Mouse (Mus musculus) v-Abl transformed pro-B cells (cell line): ENCODE measurements around the gene Nhsl2.

Source experiments
- in situ Hi-C, 2 experiments: fragments of 400-800 bp; cut with MboI; formaldehyde crosslinking; loops; one replicate each; pipeline ENCODE4 v1.15.1; 2025; ENCODE audit not compliant: unreplicated experiment in 2 of 2

Nhsl2 gene

GRCm38 (mm10) chrX:101976931-101977330 lies 127.7 kb downstream of the Nhsl2 start:
- in situ Hi-C loops, result no loop called here

- in situ Hi-C loops, result no loop called here
These were observed 129.7 kb downstream of the Nhsl2 start for GRCm38 (mm10) chrX:101978861-101979260.

- in situ Hi-C loops, result no loop called here
These were observed 130.1 kb downstream of the Nhsl2 start for GRCm38 (mm10) chrX:101979267-101979666.

DNA sequence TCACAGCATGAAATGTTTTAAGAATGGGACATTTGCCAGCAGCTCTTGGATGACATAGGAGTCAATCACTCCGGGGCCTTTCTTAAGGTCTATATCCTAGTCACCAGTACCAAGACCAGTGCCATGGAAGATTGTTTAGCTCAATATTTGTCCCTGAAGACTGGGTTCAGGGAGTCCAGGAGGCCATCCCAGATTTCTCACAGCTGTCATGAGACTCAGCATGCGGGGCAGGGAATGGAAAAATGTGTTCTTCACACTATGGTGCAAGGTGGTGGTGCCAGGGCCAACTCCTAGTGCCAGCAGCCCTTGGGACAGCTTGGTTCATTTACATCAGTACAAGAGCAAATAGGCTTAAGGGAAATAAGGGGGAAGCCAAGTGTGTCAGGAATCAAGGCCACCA lies 131.4 kb downstream of the Nhsl2 start:
- in situ Hi-C loops, result no loop called here

GRCm38 (mm10) chrX:101981450-101981849 lies 132.3 kb downstream of the Nhsl2 start:
- in situ Hi-C loops, result no loop called here

DNA sequence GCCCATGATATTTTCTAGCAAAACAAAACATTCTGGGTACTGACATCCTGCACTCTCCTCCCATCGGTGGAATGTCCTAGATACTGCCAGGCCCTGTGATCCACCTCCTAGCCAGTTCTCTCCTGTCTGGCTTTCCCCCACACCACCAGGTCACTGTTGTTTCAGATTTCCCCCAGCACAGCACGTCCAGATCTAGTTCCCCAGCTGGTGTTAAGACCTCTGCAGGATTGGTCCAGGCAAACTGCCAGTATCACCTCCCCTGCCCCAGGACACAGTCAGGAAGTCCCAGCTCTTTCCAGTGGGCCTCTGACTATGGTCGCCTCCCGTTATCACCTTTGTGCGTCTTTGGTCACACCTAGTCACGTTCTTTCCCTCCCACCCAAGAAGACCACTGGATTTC lies 134.5 kb downstream of the Nhsl2 start:
- in situ Hi-C loops, result no loop called here

DNA sequence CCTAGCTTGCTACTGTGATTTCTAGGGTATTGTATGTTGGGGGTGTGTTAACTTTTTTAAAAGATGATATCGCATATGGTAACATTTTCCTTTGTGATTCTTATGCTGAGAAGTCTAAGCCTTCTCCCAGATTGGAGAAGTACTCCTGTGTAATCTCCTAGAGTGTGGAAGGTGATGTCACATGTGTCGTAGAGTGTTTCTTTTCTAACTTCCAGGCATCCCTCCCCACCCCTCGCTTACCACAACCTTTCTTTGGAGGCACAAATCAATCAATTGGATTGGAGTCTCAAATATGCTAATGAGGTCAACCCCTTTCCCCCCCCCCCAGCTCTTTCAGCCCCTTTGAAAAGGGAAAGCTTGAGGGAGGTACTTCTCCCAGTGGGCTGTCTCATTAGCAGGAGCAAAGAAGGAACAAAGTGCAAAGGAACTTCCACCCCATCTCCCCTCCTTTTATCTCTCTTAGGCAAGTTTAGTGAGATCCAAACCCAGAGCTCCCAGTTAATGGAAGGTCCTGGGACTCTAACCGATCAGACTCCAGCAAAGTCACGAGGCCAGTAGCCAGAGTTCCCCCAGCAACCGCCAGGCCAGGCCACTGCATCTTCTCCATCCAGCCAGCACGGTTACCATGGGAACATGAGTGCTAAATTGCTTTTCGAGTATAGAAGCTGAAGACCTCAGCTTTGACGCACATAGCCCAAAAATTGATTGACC lies 137.6 kb downstream of the Nhsl2 start:
- in situ Hi-C loops, result no loop called here

DNA sequence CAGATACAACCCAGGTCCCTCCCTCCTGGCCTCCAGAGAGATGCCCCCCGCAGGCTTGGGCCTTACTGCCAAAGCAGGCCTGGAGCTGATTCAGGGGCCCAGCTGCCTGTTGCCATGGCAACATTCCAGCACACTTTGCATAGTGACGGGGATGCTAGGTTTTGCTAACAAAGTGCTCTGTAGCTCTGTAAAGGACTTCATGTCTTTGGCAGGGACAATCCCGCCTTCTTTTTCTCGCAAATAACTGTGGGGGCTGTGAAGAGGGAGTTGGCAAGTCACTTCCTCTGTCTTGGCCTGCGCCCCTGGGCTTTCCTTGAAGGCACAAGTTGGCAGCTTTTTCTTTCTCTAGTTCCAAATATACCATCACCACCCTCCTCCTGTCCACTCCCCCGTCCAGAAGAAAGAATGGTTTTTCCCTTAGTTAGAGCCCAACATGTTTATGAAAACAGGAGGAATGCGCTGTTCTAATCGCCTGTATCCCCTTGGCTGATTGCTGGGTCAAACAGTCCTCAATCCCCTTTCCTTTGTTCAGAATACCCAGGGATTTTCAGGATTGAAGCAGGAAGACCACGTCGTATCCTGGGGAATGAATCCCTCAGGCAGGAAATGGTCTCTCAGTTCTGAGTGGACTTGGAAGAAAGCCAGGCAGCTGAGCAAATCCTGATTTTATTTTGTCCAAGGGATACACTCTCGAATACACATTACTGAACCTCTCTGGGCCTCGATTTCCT lies 144.8 kb downstream of the Nhsl2 start:
- in situ Hi-C loops, result no loop called here

- in situ Hi-C loops, result no loop called here
These were observed 147.5 kb downstream of the Nhsl2 start for GRCm38 (mm10) chrX:101996726-101997125.

DNA sequence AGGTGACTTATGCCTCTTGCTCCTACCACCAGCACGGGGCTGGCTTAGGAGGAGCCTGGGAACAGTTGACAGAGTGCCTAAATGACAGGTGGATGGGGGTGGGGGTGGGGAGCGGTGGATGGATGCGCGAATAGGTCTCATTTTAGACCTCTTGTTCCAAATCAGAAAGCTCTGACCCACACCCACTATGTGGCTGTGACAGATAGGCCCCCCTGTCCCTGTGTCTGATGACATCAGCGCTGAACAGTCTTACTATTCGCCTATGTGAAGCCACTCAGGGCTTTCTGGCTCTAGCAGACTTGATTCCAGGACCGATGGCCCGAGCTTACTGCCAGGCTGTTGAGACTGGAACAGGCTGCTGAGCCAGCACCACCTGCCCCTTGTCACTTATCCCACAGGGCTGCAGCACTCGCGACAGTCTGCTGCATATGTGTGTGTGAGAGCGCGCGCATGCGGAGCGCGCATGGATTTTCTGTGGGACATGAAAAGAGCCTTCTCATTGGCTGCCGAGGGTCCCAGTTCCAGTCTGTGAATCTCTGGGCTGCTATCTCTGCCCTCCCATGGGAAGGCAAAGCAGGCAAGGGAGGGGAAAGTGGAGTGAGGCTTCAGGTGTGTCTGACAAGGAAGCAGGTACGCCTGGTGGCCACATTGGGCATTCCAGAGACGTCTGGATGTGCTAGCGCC lies 154.6 kb downstream of the Nhsl2 start:
- in situ Hi-C loops, result no loop called here

DNA sequence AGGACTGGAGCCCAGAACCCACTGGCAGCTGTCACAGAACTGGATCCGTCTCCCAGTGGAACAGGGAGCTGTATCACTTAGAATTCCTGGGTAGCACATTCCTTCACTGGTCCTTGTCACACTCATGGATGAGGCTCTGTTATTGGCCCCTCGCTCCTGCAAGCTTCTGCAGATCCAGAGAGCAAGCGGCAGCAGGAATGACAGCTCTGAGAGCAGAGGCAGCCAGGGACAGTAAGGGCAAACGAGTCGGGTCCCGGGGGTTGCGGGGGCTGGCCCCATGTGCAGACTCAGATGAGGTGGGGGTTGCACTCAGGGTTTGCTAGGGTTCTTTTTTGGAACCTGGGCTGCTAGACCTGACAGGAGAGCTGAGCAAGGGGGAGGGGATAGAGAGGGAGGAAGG lies 155.2 kb downstream of the Nhsl2 start:
- in situ Hi-C loops, result no loop called here

DNA sequence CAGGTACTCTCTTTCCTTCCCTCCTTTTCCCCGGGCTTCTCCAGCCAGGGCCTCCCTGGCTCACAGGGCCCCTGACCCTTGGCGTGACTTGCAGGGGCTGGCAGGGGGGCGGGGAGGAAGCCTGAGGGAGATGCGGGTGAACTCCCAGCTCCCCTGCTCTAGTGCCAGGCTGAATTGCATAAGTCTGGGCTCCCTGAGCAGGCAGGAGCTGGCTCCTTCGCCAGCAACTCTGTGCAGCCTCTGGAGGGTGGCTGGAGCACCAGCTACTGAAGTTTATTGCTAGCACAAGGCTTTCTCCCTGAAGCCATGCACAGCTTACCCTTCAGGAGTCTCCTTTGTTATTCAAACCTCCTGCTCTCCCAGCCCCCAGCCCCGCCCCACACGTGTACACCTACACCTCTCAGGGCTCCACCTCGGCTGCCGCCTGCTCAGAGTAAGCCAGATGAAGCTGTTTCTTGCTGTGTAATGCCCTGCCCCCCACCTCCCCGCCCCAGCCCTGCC lies 156.0 kb downstream of the Nhsl2 start:
- in situ Hi-C loops, result no loop called here

GRCm38 (mm10) chrX:102007935-102008334 lies 158.8 kb downstream of the Nhsl2 start:
- in situ Hi-C loops, result no loop called here

DNA sequence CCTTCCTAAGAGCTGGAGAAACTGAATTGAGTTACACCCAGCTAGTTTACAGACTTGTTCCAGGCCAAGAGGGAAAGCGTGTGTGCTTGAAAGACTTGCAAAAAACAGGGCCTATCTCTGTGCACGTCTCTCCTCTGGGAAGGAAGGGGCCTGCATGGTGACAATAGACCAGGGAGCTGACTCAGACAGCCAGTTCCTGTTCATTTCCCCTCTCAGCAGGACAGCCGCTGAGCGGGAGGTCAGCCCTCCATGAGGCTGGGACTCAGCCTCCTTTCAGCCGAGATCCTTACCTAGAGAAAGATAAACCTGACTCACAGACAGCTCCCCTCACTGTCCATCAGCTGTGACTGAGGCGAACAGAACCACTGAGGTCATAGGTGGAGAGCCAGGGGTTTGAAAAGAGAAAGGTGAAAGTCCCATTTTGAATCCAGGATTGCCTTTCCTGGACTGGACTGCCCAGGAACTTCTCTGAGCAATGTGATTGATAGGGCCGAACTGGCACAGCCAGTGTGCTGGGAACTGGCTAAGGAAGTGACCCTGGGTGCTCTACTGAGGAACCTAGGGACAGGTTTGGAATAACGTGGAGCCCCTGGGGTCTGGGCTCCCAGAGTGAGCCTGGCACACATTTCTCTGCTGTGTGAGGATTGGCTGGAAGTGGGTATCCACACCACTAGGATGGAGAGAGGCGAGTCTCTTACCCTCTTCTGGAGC lies 168.2 kb downstream of the Nhsl2 start:
- in situ Hi-C loops, result no loop called here

DNA sequence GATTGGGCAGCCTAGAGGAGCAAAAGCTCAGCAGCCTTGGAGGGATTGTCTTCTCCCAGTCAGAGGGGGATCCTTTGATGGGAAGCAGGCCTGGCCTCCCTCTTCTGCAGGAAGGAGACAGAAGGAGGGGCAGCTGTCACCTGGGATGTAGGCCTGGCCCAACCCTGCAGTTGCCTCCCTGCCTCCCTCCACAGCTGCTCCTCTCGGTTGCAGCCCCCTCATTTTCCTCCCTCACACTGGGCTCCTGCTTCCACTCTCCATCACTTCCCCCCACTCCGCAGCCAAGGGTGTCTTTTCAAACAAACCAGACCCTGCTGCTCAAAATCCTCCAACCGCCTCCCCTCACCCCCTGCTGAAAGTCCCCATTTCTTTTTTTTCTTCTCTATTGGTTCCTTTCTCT lies 169.7 kb downstream of the Nhsl2 start:
- in situ Hi-C loops, result no loop called here

DNA sequence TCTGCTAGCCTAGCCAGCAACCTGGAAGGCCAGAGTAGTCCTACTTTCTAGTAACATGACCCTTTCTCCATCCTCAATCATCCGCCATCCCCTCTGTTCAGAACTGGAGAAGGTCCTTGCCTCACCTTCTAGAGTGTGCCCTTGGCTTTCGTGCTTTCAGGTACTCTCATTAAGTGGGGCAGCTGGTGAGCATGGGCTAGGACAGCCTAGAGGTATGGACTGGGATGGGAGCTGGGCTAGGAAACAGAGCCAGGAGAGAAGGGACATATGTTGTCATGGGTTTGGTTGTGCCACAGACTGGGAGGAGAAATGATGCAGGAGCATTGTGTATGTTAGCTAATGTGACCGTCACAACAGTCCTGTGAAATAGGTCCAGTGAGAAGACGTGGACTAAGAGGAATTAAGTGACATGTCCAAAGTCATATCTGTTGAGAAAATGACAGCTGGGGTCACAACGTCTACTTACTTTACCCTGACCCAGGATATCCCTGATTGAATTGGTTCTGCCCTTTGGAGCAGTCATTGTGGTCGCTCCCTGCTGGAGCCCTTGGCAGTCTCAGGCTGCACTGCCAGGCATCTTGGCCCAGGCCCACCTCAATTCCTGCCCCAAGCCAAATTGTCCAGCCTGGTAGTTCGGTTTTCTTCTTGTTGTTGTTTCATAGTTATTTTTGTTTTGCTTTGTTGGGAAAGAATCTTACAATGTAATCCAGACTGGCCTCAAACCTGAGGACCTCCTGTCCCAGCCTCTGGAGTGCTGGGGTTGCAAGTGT lies 170.5 kb downstream of the Nhsl2 start:
- in situ Hi-C loops, result no loop called here

- in situ Hi-C loops, result loop anchor here in 1 of 2 experiments (25.0 kb wide), 1 partner anchor 1387 kb away; the partner anchor contains the start of genes Gm26992 and Tsx
These were observed 175.8 kb downstream of the Nhsl2 start for GRCm38 (mm10) chrX:102024976-102025375.

DNA sequence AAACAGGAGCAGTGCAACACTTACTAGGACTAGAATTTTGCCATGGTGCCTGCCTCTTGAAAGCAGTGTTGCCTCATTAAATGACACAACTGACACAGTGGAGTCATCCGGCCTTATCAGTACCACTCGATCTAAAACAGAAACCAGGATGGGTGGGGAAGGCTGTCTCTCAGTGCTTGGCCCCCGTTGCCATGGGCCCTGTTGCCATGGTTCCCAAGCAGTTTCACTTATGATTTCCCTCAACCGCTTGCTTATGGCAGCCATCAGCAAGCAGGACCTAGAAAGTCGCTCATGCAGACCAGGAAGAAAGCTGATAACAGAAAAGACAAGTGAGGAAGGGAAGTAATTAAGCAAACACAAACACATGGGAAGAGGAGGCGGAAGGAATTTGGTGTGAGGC lies 182.7 kb downstream of the Nhsl2 start:
- in situ Hi-C loops, result loop anchor here in 1 of 2 experiments (25.0 kb wide), 1 partner anchor 1380 kb away; the partner anchor contains the start of genes Gm26992 and Tsx

DNA sequence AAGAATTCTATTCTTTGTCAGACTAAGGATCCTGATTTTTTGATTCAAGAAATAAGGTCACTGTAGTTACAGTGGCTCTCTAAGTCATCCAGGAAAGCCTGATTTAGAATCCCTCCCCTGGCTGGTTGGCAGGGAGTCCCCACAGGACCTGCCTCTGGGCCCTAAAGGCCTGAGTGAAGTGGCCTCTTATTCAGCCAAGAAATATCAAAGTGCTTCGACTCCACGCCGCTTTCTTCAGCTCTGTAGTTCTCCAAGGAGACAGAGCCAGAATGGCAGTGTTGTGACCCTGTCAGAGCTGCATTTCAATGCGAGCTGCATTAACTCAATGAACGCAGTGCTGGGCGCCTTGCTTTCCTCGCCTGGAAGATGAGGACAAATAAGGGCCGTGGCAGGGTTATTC lies 183.2 kb downstream of the Nhsl2 start:
- in situ Hi-C loops, result loop anchor here in 1 of 2 experiments (25.0 kb wide), 1 partner anchor 1380 kb away; the partner anchor contains the start of genes Gm26992 and Tsx

DNA sequence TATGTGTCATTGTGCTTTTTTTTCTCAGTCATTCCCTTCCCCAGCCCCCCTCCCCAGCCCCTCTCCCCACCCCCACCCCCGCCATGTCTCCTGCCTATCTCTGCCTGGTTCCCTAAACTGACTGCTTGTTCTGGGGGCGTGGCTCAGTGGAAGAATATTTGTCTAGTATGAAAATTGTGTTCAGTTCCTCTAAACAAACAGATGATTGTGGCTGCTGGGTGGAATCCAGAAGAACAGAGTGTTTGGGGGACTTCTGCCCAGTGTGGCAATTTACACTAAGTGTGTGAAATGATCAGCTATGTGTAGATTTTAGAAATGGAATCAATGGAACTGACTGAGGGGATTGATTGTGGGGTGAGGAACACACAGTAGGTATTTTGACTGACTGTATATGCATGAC lies 184.4 kb downstream of the Nhsl2 start:
- in situ Hi-C loops, result loop anchor here in 1 of 2 experiments (25.0 kb wide), 1 partner anchor 1379 kb away; the partner anchor contains the start of genes Gm26992 and Tsx
